Mouse (Mus musculus): Measurements from ENCODE around the gene Galm.

DNA sequence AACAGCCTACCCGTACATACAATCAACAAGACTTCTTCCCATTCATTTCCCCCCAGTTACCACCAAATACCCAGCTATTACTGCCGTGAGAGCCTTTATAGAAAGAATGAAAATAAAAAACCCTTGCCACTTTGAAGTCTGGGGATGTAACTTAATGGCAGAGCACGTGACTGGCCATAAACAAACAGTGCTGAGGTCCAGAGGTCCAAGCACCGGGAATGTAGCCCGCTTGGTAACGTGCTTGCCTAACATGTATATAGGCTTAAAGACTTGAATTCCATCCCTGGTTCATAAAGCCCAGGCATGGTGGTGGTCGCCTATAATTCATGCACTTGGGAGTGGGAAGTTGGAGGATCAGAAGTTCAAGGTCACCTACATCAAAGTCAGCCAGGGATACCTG is 4.6 kb downstream of the Galm start:
- no peak for TF ChIP-seq CTCF (IDR thresholded peaks at IDR 0.05; ENCODE audit: insufficient read depth, low read length)
- no peak for TF ChIP-seq POLR2A (IDR thresholded peaks at IDR 0.05; ENCODE audit: borderline replicate concordance, extremely low read depth, low read depth, low read length)

Data from lung, adult 2 months (tissue).